Mouse (Mus musculus): Measurements from ENCODE around the gene Dvl3.

DNA sequence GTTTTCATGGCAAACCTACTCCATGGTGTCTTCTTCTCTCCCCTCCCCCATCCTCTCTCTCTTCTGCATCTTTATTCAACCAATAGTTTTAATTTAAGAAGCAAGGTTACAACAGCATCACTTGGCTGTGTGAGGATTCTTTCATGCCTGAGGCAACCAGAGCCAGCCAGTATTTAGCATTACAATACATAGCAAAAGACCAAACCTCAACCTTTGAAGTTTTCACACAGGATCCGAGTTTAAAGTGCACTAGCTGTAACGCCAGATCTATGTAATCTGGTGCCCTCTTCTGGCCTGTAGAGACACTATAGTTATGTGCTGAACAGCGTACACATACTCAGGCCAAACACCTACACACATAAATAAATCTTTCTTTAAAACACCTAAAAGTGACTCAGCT, 36.7 kb upstream of the Dvl3 start:
- TF ChIP-seq CTCF (IDR thresholded peaks at IDR 0.05; ENCODE audit: low read depth), result peak; percentile 54
- no peak for TF ChIP-seq EP300 (IDR thresholded peaks at IDR 0.05; ENCODE audit: low read depth)
